9 mouse cellular contexts compared by ENCODE assay signal in genomic region chr5:143579537-143580203, GRCm38 (mm10). TPM values are rescaled to one million over a fixed set of nuclear protein-coding genes. Genes with fewer than 3 reads are reported as not detected.
DNase-seq lines count a peak whose midpoint lies in the region; ATAC-seq and TF ChIP-seq lines count a peak whose summit lies in the region.
"Had no signal": no experiment of that assay in that cellular context is flagged by ENCODE, and none has a peak within 500 bp of the region (broad histone marks: within the 10 kb centered on the region; RNA-seq: fewer than 3 reads in every experiment).

No protein-coding gene starts in this region.

- H3K9ac ChIP-seq in liver, postnatal 0 days (replicated peaks) = no peak overlapping the region

- TF ChIP-seq CTCF in liver, postnatal 0 days (IDR thresholded peaks at IDR 0.05; ENCODE audit: low read depth) = 0 out of 2 replicates have a peak, but pooled peaks have one; percentile 10

- no peaks in the 10 kb centered on the region for H3K27me3 ChIP-seq in liver, postnatal 0 days (ENCODE audit: insufficient read depth, low read length)

- peak; percentile 52 to 56 for DNase-seq in frontal cortex, postnatal 36 days (ENCODE audit: low spot score in 2 of 2)
- no peak for DNase-seq in frontal cortex, postnatal 25 days (ENCODE audit: low spot score in 2 of 2)
- DNase-seq in liver, postnatal 0 days = no peak
- DNase-seq in liver = no peak
- peak; percentile 55 to 70 for DNase-seq in monocyte, adult 2 months (ENCODE audit: low read depth in 1 of 2, low spot score in 2 of 2)
- DNase-seq in spleen, adult 18-20 months = no peak
- no peak for DNase-seq in urinary bladder, postnatal 10 days (ENCODE audit: low spot score)
- DNase-seq: kidney, postnatal 36 days had no signal

- no peak overlapping the region for H3K4me2 ChIP-seq in liver, postnatal 0 days (ENCODE audit: low read depth, low read length)

- no peak overlapping the region for H3K27ac ChIP-seq in liver, postnatal 0 days (ENCODE audit: low read depth)

- no peaks in the 10 kb centered on the region for H3K9me3 ChIP-seq in liver, postnatal 0 days (ENCODE audit: low read length)

- no peaks in the 10 kb centered on the region for H3K36me3 ChIP-seq in liver, postnatal 0 days (replicated peaks; ENCODE audit: insufficient read depth, low read length)

- H3K4me1 ChIP-seq in liver, postnatal 0 days (ENCODE audit: insufficient read depth) = no peaks in the 10 kb centered on the region

- 55% methylated on average over 10 of the region's 10 CpGs for WGBS in liver, postnatal 0 days (ENCODE audit: insufficient replicate concordance)

- no peak overlapping the region for H3K4me3 ChIP-seq in liver, postnatal 0 days (ENCODE audit: low read depth, low read length)

- TF ChIP-seq EP300 in liver, postnatal 0 days (IDR thresholded peaks at IDR 0.05; ENCODE audit: low read depth) = peak; percentile 24; the same call in 1 of the 2 replicates

- peak; percentile 67 for ATAC-seq in liver, postnatal 0 days
- ATAC-seq in common myeloid progenitor, adult 5-6 weeks (replicated peaks; ENCODE audit: low read depth, poor library complexity, severe bottlenecking) = peak; percentile 97

RNA-seq across cellular contexts. Expression of gene Cyth3, which starts 42.6 kb away (rescaled TPM):
- 12.1 and 15.3 TPM in 2 replicates for polyA plus RNA-seq in liver, postnatal 0 days (2015; fragmentation: Nextera tagmentation; extraction: Ambion mirVana)
- total RNA-seq in common myeloid progenitor, adult 5-6 weeks (2017) = 33.3 and 36.0 TPM in 2 replicates

RNA-seq across cellular contexts. Expression of gene Rac1, which starts 51.8 kb away (rescaled TPM):
- 162 and 173 TPM in 2 replicates for polyA plus RNA-seq in liver, postnatal 0 days (2015; fragmentation: Nextera tagmentation; extraction: Ambion mirVana)
- total RNA-seq in common myeloid progenitor, adult 5-6 weeks (2017) = 113 and 129 TPM in 2 replicates

Comparison
In these comparisons a context has a peak if more than half of its experiments do, and no peak if none do; other contexts are left out.
1. DNase-seq: peak in frontal cortex, postnatal 36 days (2 of 2) and monocyte, adult 2 months (2 of 2); none in frontal cortex, postnatal 25 days (0 of 2), liver, postnatal 0 days (single experiment), liver (single experiment), spleen, adult 18-20 months (0 of 2) and urinary bladder, postnatal 10 days (single experiment).